Mouse (Mus musculus) neural tube, embryonic 12.5 days (tissue): Measurements from ENCODE around the gene Chuk. TPM values are rescaled to one million over a fixed set of nuclear protein-coding genes. Genes with fewer than 3 reads are reported as not detected.

ENCODE experiments used
- ATAC-seq: fragments of 200-750 bp; cut with Nextera tagmentation; 2 replicates; pipeline ENCODE4 v1.8.0; 2017; ENCODE audit warnings: low read depth, mild to moderate bottlenecking, moderate TSS enrichment, moderate library complexity; ENCODE audit not compliant: low FRiP score
- H3K27ac ChIP-seq: fragments of 300-500 bp; sonication (generic); 2 replicates; pipeline ENCODE4 v1.5.1; 2016
- H3K27me3 ChIP-seq: fragments of 300-500 bp; sonication (generic); replicated peaks from 2 replicates; pipeline ENCODE4 v1.6.1; 2016; ENCODE audit warnings: mild to moderate bottlenecking
- H3K36me3 ChIP-seq: fragments of 300-500 bp; sonication (generic); 2 replicates; pipeline ENCODE4 v1.6.1; 2016; ENCODE audit warnings: mild to moderate bottlenecking
- H3K4me1 ChIP-seq: fragments of 300-500 bp; sonication (generic); 2 replicates; pipeline ENCODE4 v1.6.1; 2016
- H3K4me2 ChIP-seq: fragments of 300-500 bp; sonication (generic); replicated peaks from 2 replicates; pipeline ENCODE4 v1.6.1; 2016; ENCODE audit warnings: mild to moderate bottlenecking
- H3K4me3 ChIP-seq: fragments of 300-500 bp; sonication (generic); 2 replicates; pipeline ENCODE4 v1.5.1; 2016
- H3K9ac ChIP-seq: fragments of 300-500 bp; sonication (generic); 2 replicates; pipeline ENCODE4 v1.6.1; 2016; ENCODE audit warnings: mild to moderate bottlenecking
- H3K9me3 ChIP-seq: fragments of 300-500 bp; sonication (generic); 2 replicates; pipeline ENCODE4 v1.6.1; 2016; ENCODE audit warnings: mild to moderate bottlenecking
- WGBS: fragments of 180-500 bp; shearing (Covaris S2); methylation state at CpG from one replicate; pipeline ENCODE4 v1.1.7; 2016; 5-methylcytosine and 5-hydroxymethylcytosine counted together
- polyA plus RNA-seq: library from polyadenylated mRNA; unstranded; fragments of >200 nt; fragmentation: Nextera tagmentation; extraction: Ambion mirVana; gene quantifications from 2 replicates; pipeline ENCODE4 v1.2.1, GENCODE M21; 2016

Chuk gene
- polyA plus RNA-seq, 1 experiment from 2014 or later: 69.1 TPM

DNA sequence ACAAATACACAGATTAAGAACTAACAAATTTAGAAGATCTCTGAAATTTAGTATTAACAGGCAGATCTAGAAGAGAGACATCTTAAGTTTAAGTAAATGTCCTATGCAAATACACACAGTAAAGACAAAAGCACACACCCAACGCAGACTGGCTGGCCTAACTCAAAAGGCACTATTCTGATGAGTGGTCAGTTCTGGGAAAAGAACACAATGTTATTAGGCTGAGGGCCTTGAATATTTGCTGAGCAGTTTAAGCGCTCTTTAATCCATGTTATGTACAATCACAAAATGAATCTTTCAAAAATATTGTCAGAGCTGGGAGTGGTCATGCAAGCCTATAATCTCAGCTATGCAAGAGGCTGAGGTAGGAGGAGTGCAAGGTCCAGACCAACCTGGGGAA, 42.5 kb downstream of the Chuk start:
- Histone ChIP-seq H3K27me3 (no peaks in the 10 kb centered on the region), H3K9ac (no peak overlapping the region), H3K4me1 (0 out of 2 replicates have a peak, but pooled peaks cover 7% of the 10 kb centered on the region), H3K4me2 (no peak overlapping the region), H3K4me3 (no peak overlapping the region), H3K36me3 (peaks cover 6% of the 10 kb centered on the region; the same call in 1 of the 2 replicates), H3K9me3 (no peaks in the 10 kb centered on the region), H3K27ac (no peak overlapping the region)
- no peak for ATAC-seq
- WGBS: 89% methylated on average over 2 of the region's 2 CpGs

DNA sequence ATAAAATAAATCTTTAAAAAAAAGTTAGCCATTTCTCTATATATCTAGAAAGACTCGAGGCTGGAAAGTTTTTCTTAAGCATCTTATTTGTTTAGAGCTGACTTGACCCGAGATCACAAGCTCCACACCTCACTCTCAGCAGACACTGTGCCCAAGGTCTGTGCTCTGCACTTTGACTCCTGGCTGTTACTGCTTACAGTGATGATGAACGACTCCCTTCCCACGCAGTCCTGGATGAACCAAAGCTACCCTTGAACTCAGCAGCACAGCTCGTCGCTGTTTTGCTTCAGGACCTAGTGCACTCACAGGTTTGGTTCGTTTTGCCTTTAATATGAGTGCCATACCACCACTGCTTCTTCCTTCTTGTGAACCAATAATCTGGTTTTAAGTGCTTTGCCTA, 43.5 kb downstream of the Chuk start:
- WGBS: 93% methylated on average over 7 of the region's 7 CpGs
- Histone ChIP-seq H3K4me3 (no peak overlapping the region), H3K9me3 (no peaks in the 10 kb centered on the region), H3K4me2 (no peak overlapping the region), H3K36me3 (peaks cover 10% of the 10 kb centered on the region; the same call in 1 of the 2 replicates), H3K4me1 (0 out of 2 replicates have a peak, but pooled peaks cover under 1% of the 10 kb centered on the region), H3K27ac (no peak overlapping the region), H3K9ac (no peak overlapping the region), H3K27me3 (no peaks in the 10 kb centered on the region)
- ATAC-seq: no peak

DNA sequence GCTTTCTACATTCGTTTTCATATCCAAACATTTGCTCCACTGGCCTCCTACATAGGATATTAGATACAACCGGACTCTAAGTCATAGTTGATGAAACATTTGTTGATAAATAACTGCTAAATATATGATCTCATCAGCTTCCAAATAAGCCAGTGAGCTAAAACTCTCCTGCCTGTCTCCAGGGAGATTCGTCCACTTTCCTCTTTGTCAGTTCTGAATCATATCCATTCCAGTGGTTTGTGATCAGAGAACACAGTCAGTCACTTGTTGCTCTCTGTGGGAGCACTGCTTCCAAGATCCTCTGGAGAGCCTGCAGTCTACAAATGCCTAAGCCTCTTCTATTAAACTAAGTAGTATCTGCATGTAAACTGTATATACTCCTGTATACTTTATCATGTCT, 47.1 kb downstream of the Chuk start:
- H3K4me2 ChIP-seq: no peak overlapping the region
- ATAC-seq: no peak
- no peak overlapping the region for H3K4me3 ChIP-seq
- no peak overlapping the region for H3K27ac ChIP-seq
- H3K4me1 ChIP-seq: no peaks in the 10 kb centered on the region
- H3K27me3 ChIP-seq: no peaks in the 10 kb centered on the region
- 88% methylated on average over 3 of the region's 3 CpGs for WGBS
- H3K9me3 ChIP-seq: no peaks in the 10 kb centered on the region
- no peak overlapping the region for H3K9ac ChIP-seq
- H3K36me3 ChIP-seq: peaks cover 25% of the 10 kb centered on the region

DNA sequence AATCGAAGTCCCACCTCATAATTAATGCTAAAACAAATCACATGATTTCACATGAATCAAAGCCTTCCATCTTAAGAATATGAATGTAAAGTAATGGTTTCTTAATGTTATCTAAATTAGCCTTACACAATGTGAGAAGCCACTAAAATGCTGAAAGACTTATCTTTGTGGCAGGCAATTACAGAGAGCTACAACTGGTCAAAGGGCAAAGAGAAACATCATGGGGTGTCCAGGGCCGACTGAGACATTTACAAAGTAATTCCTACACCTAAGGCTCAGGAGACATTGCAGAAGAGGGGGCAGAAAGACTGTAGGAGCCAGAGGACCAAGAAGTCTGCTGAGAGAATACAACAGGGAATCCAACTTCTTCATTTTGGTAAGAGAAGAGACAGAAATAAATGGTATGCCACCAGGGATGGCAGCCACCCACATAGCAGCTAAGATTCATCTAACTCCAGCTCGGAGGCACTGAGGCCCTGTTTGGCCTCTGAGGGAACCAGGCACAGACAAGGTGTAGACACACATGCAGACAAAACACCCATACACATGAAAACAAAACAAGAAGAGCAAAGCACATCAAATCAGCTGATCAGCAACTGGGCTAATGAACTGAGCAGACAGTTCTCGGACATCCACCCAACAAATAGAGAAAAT, 52.0 kb downstream of the Chuk start:
- ATAC-seq: no peak
- Histone ChIP-seq H3K36me3 (peaks cover 28% of the 10 kb centered on the region), H3K9ac (no peak overlapping the region), H3K27me3 (no peaks in the 10 kb centered on the region), H3K4me3 (no peak overlapping the region), H3K27ac (no peak overlapping the region), H3K9me3 (no peaks in the 10 kb centered on the region), H3K4me1 (no peaks in the 10 kb centered on the region), H3K4me2 (no peak overlapping the region)
- WGBS: 83% methylated on average over 4 of the region's 4 CpGs

DNA sequence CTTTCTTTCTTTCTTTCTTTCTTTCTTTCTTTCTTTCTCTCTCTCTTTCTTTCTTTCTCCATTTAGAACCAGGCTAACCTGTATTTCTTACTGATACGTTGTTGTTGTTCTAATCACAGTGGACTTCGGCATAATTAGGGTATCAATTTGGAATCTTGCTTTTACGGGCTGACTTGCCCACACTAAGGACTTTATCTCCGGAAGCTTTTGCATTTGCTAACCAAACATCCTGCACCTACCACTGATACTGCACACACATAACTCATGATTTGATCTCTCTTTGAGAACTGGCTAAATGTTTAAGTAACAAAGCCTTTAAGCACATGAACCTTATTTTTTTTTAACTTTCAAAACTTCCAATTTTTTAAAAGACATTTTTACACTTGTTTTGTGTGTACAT, 56.9 kb downstream of the Chuk start:
- H3K27me3 ChIP-seq: no peaks in the 10 kb centered on the region
- H3K4me2 ChIP-seq: no peak overlapping the region
- no peak for ATAC-seq
- 90% methylated on average over 4 of the region's 4 CpGs for WGBS
- peaks cover 19% of the 10 kb centered on the region for H3K36me3 ChIP-seq
- no peak overlapping the region for H3K4me3 ChIP-seq
- no peak overlapping the region for H3K27ac ChIP-seq
- H3K9ac ChIP-seq: no peak overlapping the region
- H3K9me3 ChIP-seq: no peaks in the 10 kb centered on the region
- no peaks in the 10 kb centered on the region for H3K4me1 ChIP-seq

DNA sequence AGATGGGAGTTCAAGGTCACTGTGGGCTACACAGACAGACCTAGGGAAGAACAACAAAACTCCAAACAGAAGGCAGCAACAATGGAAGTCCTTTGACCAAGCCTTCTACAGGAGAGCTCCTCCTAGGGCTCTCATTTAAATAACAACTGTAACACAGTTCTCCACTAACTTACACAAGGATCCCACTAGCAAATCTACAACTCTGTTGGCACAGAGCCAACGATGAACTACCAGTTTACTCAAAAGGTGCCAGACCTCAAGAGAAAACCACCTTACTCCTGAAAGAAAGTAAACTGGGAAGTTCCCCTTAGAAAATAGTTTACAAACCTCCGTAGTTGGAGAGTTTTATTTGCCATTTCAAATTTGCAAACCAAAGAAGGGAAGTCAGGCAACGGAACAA, 58.0 kb downstream of the Chuk start:
- 43% methylated on average over 3 of the region's 3 CpGs for WGBS
- Histone ChIP-seq H3K4me3 (no peak overlapping the region), H3K36me3 (peaks cover 19% of the 10 kb centered on the region), H3K4me2 (no peak overlapping the region), H3K27me3 (no peaks in the 10 kb centered on the region), H3K4me1 (no peaks in the 10 kb centered on the region), H3K9me3 (no peaks in the 10 kb centered on the region), H3K9ac (no peak overlapping the region), H3K27ac (no peak overlapping the region)
- ATAC-seq: no peak

DNA sequence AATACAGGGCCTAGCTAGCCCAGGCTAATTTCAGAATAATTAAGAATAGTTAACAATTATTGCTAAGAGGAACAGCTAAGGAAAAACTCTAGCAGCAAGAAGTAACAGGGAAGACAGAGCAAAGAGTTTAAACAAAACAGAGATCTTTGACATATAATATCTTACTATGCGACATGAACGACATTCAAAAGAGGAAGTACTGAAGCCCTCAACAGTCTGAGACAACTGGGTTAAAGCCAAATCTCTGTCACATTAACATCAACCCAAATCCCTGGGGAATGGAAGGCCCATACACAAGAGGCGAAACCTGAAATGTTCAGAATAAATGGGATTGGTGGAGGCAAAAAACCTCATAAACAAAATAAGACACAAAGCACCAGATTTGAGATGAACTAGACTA, 61.4 kb downstream of the Chuk start:
- H3K4me3 ChIP-seq: no peak overlapping the region
- H3K27ac ChIP-seq: no peak overlapping the region
- no peaks in the 10 kb centered on the region for H3K4me1 ChIP-seq
- no peak for ATAC-seq
- no peaks in the 10 kb centered on the region for H3K9me3 ChIP-seq
- H3K9ac ChIP-seq: no peak overlapping the region
- 94% methylated on average over 3 of the region's 3 CpGs for WGBS
- no peak overlapping the region for H3K4me2 ChIP-seq
- no peaks in the 10 kb centered on the region for H3K27me3 ChIP-seq
- peaks cover 11% of the 10 kb centered on the region for H3K36me3 ChIP-seq

DNA sequence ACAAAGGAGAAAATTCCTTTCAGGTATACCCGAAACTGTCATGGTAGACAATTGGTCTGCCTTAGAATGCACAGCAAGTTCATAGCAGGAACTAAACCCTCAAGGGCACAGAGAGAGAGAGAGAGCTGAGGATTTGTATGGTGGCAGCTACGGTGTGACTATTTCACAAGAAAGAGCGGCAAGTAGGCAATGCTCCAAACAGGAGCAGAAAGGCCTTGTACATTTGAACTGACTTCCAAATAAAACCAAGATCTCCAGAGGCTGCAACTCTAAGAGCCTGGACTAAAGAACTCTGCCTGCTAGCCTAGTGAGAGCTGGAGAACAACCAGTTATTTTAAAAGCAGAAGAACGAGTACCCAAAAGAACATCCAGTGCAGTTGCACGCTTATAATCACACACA, 65.2 kb downstream of the Chuk start:
- no peaks in the 10 kb centered on the region for H3K9me3 ChIP-seq
- no peaks in the 10 kb centered on the region for H3K27me3 ChIP-seq
- no peak overlapping the region for H3K4me3 ChIP-seq
- no peak overlapping the region for H3K27ac ChIP-seq
- 80% methylated on average over 5 of the region's 5 CpGs for WGBS
- ATAC-seq: no peak
- no peak overlapping the region for H3K4me2 ChIP-seq
- peaks cover 19% of the 10 kb centered on the region for H3K36me3 ChIP-seq
- no peaks in the 10 kb centered on the region for H3K4me1 ChIP-seq
- no peak overlapping the region for H3K9ac ChIP-seq

DNA sequence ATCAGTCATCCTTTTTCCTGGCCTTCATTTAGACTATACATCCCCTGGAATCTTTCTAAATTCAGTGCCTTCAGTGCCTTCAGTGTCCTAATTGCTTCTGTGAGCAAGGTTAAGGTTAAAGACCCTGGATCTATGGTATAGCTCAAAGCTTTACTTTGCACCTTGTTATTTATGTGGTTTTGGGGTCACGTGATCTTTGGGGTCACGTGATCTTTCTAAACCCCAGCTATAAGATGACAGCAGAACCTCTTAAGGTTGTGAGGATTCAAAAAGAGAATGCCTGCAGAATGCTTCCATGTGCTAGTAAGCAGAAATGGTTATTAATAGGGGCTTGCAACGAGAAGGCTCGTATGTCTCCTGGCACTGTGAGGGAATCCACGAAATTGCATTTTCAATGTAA, 73.9 kb downstream of the Chuk start:
- H3K4me2 ChIP-seq: no peak overlapping the region
- ATAC-seq: no peak
- no peaks in the 10 kb centered on the region for H3K9me3 ChIP-seq
- H3K4me3 ChIP-seq: no peak overlapping the region
- WGBS: 84% methylated on average over 5 of the region's 5 CpGs
- H3K36me3 ChIP-seq: peaks cover 14% of the 10 kb centered on the region
- H3K27ac ChIP-seq: no peak overlapping the region
- H3K4me1 ChIP-seq: no peaks in the 10 kb centered on the region
- H3K27me3 ChIP-seq: no peaks in the 10 kb centered on the region
- H3K9ac ChIP-seq: no peak overlapping the region

DNA sequence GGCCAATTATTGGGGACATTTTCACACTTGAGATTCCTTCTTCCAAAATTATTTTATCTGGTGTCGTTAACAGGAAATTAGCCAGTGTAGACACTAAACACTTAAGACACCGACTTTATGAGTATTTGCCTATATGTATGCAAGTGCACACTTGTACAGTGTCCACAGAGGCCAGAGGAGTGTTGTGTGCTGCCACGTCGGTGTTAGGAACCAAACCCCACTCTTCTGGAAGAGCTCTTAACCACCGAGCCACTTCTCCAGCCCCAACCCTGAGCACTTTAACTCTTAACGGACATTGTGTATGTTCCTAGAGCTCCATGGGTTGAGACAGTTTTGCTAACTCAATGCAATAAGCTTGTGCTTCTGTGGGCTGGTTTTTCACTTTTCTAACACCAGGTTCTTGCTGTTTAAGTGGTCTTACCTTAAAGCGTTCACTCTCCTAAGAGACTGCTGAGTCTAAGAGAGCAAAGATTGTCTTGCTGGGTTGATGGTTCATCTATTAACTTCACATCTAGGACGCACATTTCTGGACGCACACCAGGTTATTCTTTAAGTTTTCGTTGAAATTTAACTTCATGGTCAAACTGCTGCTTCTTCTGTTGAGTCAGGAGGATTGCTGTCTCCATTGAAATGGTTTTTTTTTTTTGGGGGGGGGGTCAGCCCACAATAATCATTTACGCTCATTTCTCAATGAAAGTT, 75.1 kb downstream of the Chuk start:
- Histone ChIP-seq H3K27ac (no peak overlapping the region), H3K4me1 (no peaks in the 10 kb centered on the region)

DNA sequence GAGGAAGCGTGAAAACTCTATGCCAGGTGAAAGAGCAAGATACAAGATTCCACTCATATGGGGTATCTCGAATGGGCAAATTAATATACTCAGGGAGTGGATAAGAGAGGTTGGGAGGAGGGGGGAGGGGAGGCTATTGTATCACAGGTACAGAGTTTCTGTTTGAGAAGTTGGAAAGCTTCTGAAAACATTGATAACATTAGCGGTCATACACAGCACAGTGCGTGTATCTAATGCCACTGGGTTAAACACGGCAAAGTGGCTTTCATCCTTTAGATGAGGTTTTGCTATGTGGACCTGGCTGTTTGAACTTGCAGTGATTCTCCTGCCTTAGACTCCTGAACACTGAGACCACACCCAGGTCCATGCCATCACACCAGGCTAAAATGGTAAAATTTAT, 77.3 kb downstream of the Chuk start:
- no peak overlapping the region for H3K4me2 ChIP-seq
- no peak overlapping the region for H3K4me3 ChIP-seq
- WGBS: 94% methylated on average over 5 of the region's 5 CpGs
- H3K9ac ChIP-seq: no peak overlapping the region
- no peak overlapping the region for H3K27ac ChIP-seq
- ATAC-seq: no peak
- H3K9me3 ChIP-seq: no peaks in the 10 kb centered on the region
- H3K4me1 ChIP-seq: no peaks in the 10 kb centered on the region
- H3K36me3 ChIP-seq: no peaks in the 10 kb centered on the region; the same call in none of the 2 replicates
- H3K27me3 ChIP-seq: no peaks in the 10 kb centered on the region

More for the DNA sequence above, 75.1 kb downstream of the Chuk start:
- H3K4me2 ChIP-seq: no peak overlapping the region
- no peaks in the 10 kb centered on the region for H3K27me3 ChIP-seq
- no peaks in the 10 kb centered on the region for H3K9me3 ChIP-seq
- no peak overlapping the region for H3K9ac ChIP-seq
- H3K36me3 ChIP-seq: peaks cover 12% of the 10 kb centered on the region
- 91% methylated on average over 11 of the region's 11 CpGs for WGBS
- no peak overlapping the region for H3K4me3 ChIP-seq
- no peak for ATAC-seq

DNA sequence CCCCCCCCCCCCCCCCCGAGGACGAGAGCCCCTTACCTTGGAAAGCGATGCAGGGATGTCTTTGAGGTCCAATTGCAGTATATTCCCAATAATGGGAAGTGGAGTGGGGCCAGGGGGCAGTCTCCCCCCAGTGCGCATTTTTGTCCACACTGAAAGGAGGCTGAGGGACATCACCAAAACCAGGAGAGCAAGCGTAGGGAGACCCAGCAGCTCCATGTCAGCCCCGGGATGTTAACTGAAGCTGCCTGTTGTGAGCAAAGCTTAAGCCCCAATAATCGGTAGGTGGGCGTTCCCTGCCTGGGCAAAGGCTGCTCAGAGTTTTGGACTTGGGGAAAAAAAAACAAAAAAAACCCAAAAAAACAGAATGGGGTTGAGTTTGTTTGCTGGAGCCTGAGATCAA, 78.3 kb downstream of the Chuk start, which contains the start of gene Cyp2c23:
Gene Cyp2c23, minus strand, starts transcription at position 237 of the 400 bp plus-strand sequence.
- H3K36me3 ChIP-seq: no peaks in the 10 kb centered on the region; the same call in none of the 2 replicates
- no peak within 1 kb of the TSS for H3K4me2 ChIP-seq
- H3K27ac ChIP-seq: no peak within 1 kb of the TSS
- ATAC-seq: no peak
- no peak within 1 kb of the TSS for H3K4me3 ChIP-seq
- 84% methylated on average over 7 of the region's 8 CpGs for WGBS
- no peaks in the 10 kb centered on the region for H3K27me3 ChIP-seq
- H3K9ac ChIP-seq: no peak within 1 kb of the TSS
- H3K9me3 ChIP-seq: no peaks in the 10 kb centered on the region
- no peaks in the 10 kb centered on the region for H3K4me1 ChIP-seq
